Comparison of ENCODE assay signal across 26 mouse cellular contexts in the genomic region with DNA sequence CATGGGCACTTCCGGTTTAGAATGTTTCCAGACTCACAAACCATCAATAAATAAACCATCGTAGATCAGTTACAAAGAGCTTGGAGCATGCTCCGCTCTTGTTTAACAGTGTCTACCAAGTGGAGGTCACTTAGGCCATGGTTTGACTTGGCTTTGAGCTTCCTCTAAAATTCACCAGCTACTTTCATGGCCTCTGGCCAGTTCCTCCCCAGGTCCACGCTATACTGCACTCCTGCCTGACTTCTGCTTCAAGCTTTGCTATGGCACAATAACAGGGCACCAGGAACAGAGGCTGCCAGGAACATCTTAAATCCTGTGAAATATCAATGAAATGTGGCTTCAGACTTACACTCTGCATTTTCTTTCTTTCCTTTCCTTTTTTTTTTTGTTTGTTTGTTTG.
DNase-seq lines count a peak whose midpoint lies in the region; ATAC-seq and TF ChIP-seq lines count a peak whose summit lies in the region.
"Had no signal": no experiment of that assay in that cellular context is flagged by ENCODE, and none has a peak within 500 bp of the region (broad histone marks: within the 10 kb centered on the region; RNA-seq: fewer than 3 reads in every experiment).

No protein-coding gene starts in this region.

- no peaks in the 10 kb centered on the region for H3K79me2 ChIP-seq in liver, adult 2 months (ENCODE audit: control insufficient read depth, insufficient read depth, low read length)

- no peak overlapping the region for H3K4me3 ChIP-seq in liver, adult 2 months (ENCODE audit: insufficient read depth, low read depth, low read length)
- H3K4me3 ChIP-seq in liver, embryonic 11.5 days (ENCODE audit: low read depth, low read length): no peak overlapping the region
- no peak overlapping the region for H3K4me3 ChIP-seq in midbrain, embryonic 16.5 days (ENCODE audit: low read depth, low read length)
- H3K4me3 ChIP-seq in heart, embryonic 12.5 days: no peak overlapping the region
- H3K4me3 ChIP-seq: embryonic facial prominence, embryonic 12.5 days; forebrain, embryonic 13.5 days; forebrain, embryonic 15.5 days had no signal

- DNase-seq in liver, adult 2 months (ENCODE audit: extremely low read depth, low read depth, low spot score): peak; percentile 43
- no peak for DNase-seq in liver, embryonic 11.5 days (ENCODE audit: low spot score)
- DNase-seq: adrenal gland, adult 8-10 months; adrenal gland, postnatal 14 days; adrenal gland, postnatal 36 days; B cell, adult 2 months; cerebellum, adult 11 months; cerebellum, adult 18-20 months; cerebellum, adult 8-10 months; cerebellum, adult 9-11 months; cerebellum, postnatal 14 days; cerebellum, postnatal 36 days; embryo, embryonic 11 days; forebrain, postnatal 0 days had no signal

- no peaks in the 10 kb centered on the region for H3K27me3 ChIP-seq in liver, adult 2 months (ENCODE audit: control insufficient read depth, insufficient read depth, low read length)
- no peaks in the 10 kb centered on the region for H3K27me3 ChIP-seq in liver, embryonic 11.5 days (replicated peaks; ENCODE audit: control insufficient read depth, insufficient read depth, low read length)
- no peaks in the 10 kb centered on the region for H3K27me3 ChIP-seq in midbrain, embryonic 16.5 days (ENCODE audit: control insufficient read depth, insufficient read depth, low read depth, low read length)
- H3K27me3 ChIP-seq in heart, embryonic 12.5 days (replicated peaks): no peaks in the 10 kb centered on the region
- H3K27me3 ChIP-seq: CH12.LX; embryonic facial prominence, embryonic 12.5 days; forebrain, embryonic 13.5 days; forebrain, embryonic 15.5 days had no signal

- 71% methylated on average over 4 of the region's 4 CpGs for WGBS in liver, adult 2 months
- WGBS in liver, embryonic 11.5 days: 89% methylated on average over 4 of the region's 4 CpGs
- 92% methylated on average over 4 of the region's 4 CpGs for WGBS in midbrain, embryonic 16.5 days
- 82% methylated on average over 4 of the region's 4 CpGs for WGBS in heart, embryonic 12.5 days

- no peaks in the 10 kb centered on the region for H3K4me1 ChIP-seq in liver, adult 2 months (ENCODE audit: control insufficient read depth, insufficient read depth, low read length)
- H3K4me1 ChIP-seq in liver, embryonic 11.5 days (replicated peaks; ENCODE audit: control insufficient read depth, insufficient read depth, low read length): no peaks in the 10 kb centered on the region
- no peaks in the 10 kb centered on the region for H3K4me1 ChIP-seq in midbrain, embryonic 16.5 days (ENCODE audit: control insufficient read depth, insufficient read depth, low read length)
- H3K4me1 ChIP-seq in heart, embryonic 12.5 days (replicated peaks): no peaks in the 10 kb centered on the region
- H3K4me1 ChIP-seq: embryonic facial prominence, embryonic 12.5 days; forebrain, embryonic 13.5 days; forebrain, embryonic 15.5 days had no signal

- H3K9me3 ChIP-seq in liver, embryonic 11.5 days (ENCODE audit: control insufficient read depth, low read length): no peaks in the 10 kb centered on the region
- H3K9me3 ChIP-seq in midbrain, embryonic 16.5 days (replicated peaks; ENCODE audit: control insufficient read depth, low read length, poor library complexity, severe bottlenecking): no peaks in the 10 kb centered on the region
- H3K9me3 ChIP-seq in heart, embryonic 12.5 days (replicated peaks): no peaks in the 10 kb centered on the region
- H3K9me3 ChIP-seq: embryonic facial prominence, embryonic 12.5 days; forebrain, embryonic 13.5 days; forebrain, embryonic 15.5 days; G1E had no signal

- H3K27ac ChIP-seq in liver, adult 2 months (replicated peaks; ENCODE audit: insufficient read depth, low read depth, low read length): no peak overlapping the region
- H3K27ac ChIP-seq in liver, embryonic 11.5 days (ENCODE audit: low read depth, low read length): no peak overlapping the region
- no peak overlapping the region for H3K27ac ChIP-seq in midbrain, embryonic 16.5 days (ENCODE audit: low read length)
- H3K27ac ChIP-seq in heart, embryonic 12.5 days (ENCODE audit: poor library complexity, severe bottlenecking): no peak overlapping the region
- H3K27ac ChIP-seq: embryonic facial prominence, embryonic 12.5 days; forebrain, embryonic 13.5 days; forebrain, embryonic 15.5 days had no signal

- H3K4me2 ChIP-seq in liver, embryonic 11.5 days: no peak overlapping the region
- no peak overlapping the region for H3K4me2 ChIP-seq in midbrain, embryonic 16.5 days (ENCODE audit: low read length)
- no peak overlapping the region for H3K4me2 ChIP-seq in heart, embryonic 12.5 days
- H3K4me2 ChIP-seq: embryonic facial prominence, embryonic 12.5 days; forebrain, embryonic 13.5 days; forebrain, embryonic 15.5 days had no signal

- TF ChIP-seq POLR2A in liver, adult 2 months (IDR thresholded peaks at IDR 0.05; ENCODE audit: extremely low read depth, insufficient read depth, low read length): no peak

- no peaks in the 10 kb centered on the region for H3K36me3 ChIP-seq in liver, adult 2 months (ENCODE audit: control insufficient read depth, insufficient read depth, low read length)
- no peaks in the 10 kb centered on the region for H3K36me3 ChIP-seq in liver, embryonic 11.5 days (ENCODE audit: control insufficient read depth, insufficient read depth, low read length)
- no peaks in the 10 kb centered on the region for H3K36me3 ChIP-seq in midbrain, embryonic 16.5 days (ENCODE audit: control insufficient read depth, insufficient read depth, low read length)
- no peaks in the 10 kb centered on the region for H3K36me3 ChIP-seq in heart, embryonic 12.5 days
- H3K36me3 ChIP-seq: embryonic facial prominence, embryonic 12.5 days; forebrain, embryonic 15.5 days; G1E had no signal

- no peak for TF ChIP-seq CTCF in liver, adult 2 months (IDR thresholded peaks at IDR 0.05; ENCODE audit: low read depth, low read length)

- no peak for ATAC-seq in liver, embryonic 11.5 days (replicated peaks; ENCODE audit: low FRiP score)
- ATAC-seq in megakaryocyte, adult 5-6 weeks (ENCODE audit: poor library complexity, severe bottlenecking): peak; percentile 89
- ATAC-seq in monocyte, adult 5-6 weeks (replicated peaks; ENCODE audit: insufficient number of reproducible peaks, low FRiP score, low TSS enrichment, poor library complexity, severe bottlenecking): peak; percentile 66; the same call in 1 of the 2 replicates
- ATAC-seq in midbrain, embryonic 16.5 days: no peak
- no peak for ATAC-seq in heart, embryonic 12.5 days (ENCODE audit: insufficient number of reproducible peaks, low FRiP score)
- ATAC-seq: activated CD4-positive, CD25-positive, alpha-beta regulatory T cell, adult 4 months; CD4-positive, CD25-positive, alpha-beta regulatory T cell, adult 4 months; forebrain, embryonic 13.5 days; forebrain, embryonic 15.5 days; forebrain, postnatal 0 days; Patski had no signal

- H3K9ac ChIP-seq in liver, adult 2 months (ENCODE audit: low read depth, low read length): no peak overlapping the region
- no peak overlapping the region for H3K9ac ChIP-seq in liver, embryonic 11.5 days (ENCODE audit: low read depth, low read length)
- no peak overlapping the region for H3K9ac ChIP-seq in midbrain, embryonic 16.5 days (ENCODE audit: low read depth, low read length)
- no peak overlapping the region for H3K9ac ChIP-seq in heart, embryonic 12.5 days
- H3K9ac ChIP-seq: embryonic facial prominence, embryonic 12.5 days; forebrain, embryonic 13.5 days; forebrain, embryonic 15.5 days; forebrain, postnatal 0 days had no signal

Comparison
In these comparisons a context has a peak if more than half of its experiments do, and no peak if none do; other contexts are left out.
1. ATAC-seq: peak in megakaryocyte, adult 5-6 weeks (single experiment) and monocyte, adult 5-6 weeks (single experiment); none in liver, embryonic 11.5 days (single experiment), midbrain, embryonic 16.5 days (single experiment) and heart, embryonic 12.5 days (single experiment).